Mouse (Mus musculus): ENCODE data around the gene Vsig8. TPM values are rescaled to one million over a fixed set of nuclear protein-coding genes. Genes with fewer than 3 reads are reported as not detected.

Gene Vsig8
- polyA plus RNA-seq, 1 experiment from 2014 or later = 0.39 TPM

DNA sequence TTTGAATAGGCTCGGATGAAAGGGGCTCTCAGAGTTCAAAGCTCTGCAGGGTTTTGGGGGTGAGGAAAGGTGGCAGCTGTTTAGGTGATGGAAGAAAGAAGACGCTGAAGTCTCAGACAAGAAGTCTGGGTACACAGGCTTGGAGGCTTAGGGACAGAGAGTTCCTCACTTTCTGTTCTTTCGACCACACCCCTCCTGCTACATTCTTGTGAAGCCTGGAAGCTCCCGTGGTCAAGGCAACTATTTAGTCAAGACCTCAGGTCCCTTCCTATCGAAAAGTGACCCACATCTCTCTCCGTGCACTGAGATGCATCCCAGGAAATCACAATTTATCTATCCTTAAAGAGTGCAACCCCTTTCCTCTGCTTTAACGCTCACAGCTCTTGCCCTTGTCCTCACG, 6.0 kb upstream of the Vsig8 start:
- Histone ChIP-seq H3K36me3 (ENCODE audit: insufficient read depth, low read length) (no peaks in the 10 kb centered on the region), H3K27ac (ENCODE audit: low read length) (peak overlapping the region; percentile 78), H3K4me1 (ENCODE audit: insufficient read depth, low read depth, low read length) (peaks cover 10% of the 10 kb centered on the region; the same call in 1 of the 2 replicates), H3K9ac (replicated peaks; ENCODE audit: low read depth) (peak overlapping the region; percentile 30), H3K9me3 (ENCODE audit: low read length) (no peaks in the 10 kb centered on the region), H3K27me3 (replicated peaks; ENCODE audit: insufficient read depth, low read length) (no peaks in the 10 kb centered on the region), H3K4me3 (ENCODE audit: low read depth, low read length) (peak overlapping the region; percentile 46), H3K4me2 (replicated peaks; ENCODE audit: low read depth, low read length) (peak overlapping the region; percentile 71)
- WGBS = 2% methylated on average over 8 of the region's 8 CpGs
- DNase-seq (ENCODE audit: low spot score) (peak; percentile 58), ATAC-seq (peak; percentile 55)
- TF ChIP-seq EP300 (IDR thresholded peaks at IDR 0.05) (peak; percentile 86), CTCF (IDR thresholded peaks at IDR 0.05) (no peak)

DNA sequence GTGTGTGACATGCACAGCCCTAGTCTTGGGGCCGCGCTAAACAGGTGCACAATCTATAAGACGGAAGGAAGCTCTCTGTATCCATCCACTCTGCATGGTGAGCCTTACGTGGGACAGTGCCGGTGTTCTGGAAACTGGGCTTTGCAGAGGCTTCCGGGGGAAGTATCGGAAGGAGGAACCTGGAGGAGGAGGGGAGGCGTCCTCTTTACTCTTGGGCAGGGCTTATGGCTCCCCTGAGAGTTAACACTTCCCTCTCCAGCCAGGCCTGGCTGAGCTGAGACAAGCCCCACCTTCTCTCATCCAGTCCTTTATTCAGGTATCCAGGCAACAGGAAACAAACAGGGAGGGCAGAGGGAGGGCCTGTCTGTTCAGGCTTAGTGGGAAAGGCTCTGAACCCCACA, 5.2 kb upstream of the Vsig8 start:
- peak overlapping the region; percentile 78 for H3K27ac ChIP-seq (ENCODE audit: low read length)
- peak; percentile 95 for DNase-seq (ENCODE audit: low spot score)

DNA sequence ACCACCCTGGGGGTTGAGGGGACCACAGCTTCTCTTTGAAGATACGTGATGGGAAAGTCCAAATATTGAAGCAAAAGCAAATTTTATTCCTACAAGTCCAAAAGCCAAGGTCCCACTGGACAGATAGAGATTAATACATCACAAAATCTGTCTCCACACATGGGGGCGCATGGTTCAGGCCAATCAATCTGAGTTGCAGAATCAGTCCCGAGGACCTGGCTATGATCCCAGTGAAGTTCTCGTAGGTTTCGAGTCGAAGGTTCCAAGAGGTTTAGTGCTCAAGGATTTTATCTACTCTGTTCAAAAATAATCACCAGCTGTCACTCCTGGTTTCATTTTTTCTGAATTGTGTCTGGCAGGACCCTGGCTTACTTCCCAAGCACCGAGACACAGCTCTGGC, 4.7 kb upstream of the Vsig8 start:
- Histone ChIP-seq H3K27ac (ENCODE audit: low read length) (peak overlapping the region; percentile 78), H3K9ac (replicated peaks; ENCODE audit: low read depth) (no peak overlapping the region), H3K27me3 (replicated peaks; ENCODE audit: insufficient read depth, low read length) (no peaks in the 10 kb centered on the region), H3K4me1 (ENCODE audit: insufficient read depth, low read depth, low read length) (peaks cover 10% of the 10 kb centered on the region; the same call in 1 of the 2 replicates), H3K9me3 (ENCODE audit: low read length) (no peaks in the 10 kb centered on the region), H3K4me2 (replicated peaks; ENCODE audit: low read depth, low read length) (peak overlapping the region; percentile 71), H3K36me3 (ENCODE audit: insufficient read depth, low read length) (no peaks in the 10 kb centered on the region), H3K4me3 (ENCODE audit: low read depth, low read length) (no peak overlapping the region; the same call in 1 of the 2 replicates)
- ATAC-seq (no peak), DNase-seq (ENCODE audit: low spot score) (no peak)
- 23% methylated on average over 7 of the region's 7 CpGs for WGBS
- no peak for TF ChIP-seq EP300 (IDR thresholded peaks at IDR 0.05)
- no peak for TF ChIP-seq CTCF (IDR thresholded peaks at IDR 0.05)

More for the DNA sequence above, 5.2 kb upstream of the Vsig8 start:
- Histone ChIP-seq H3K9me3 (ENCODE audit: low read length) (no peaks in the 10 kb centered on the region), H3K9ac (replicated peaks; ENCODE audit: low read depth) (peak overlapping the region; percentile 30; the same call in 1 of the 2 replicates), H3K27me3 (replicated peaks; ENCODE audit: insufficient read depth, low read length) (no peaks in the 10 kb centered on the region), H3K4me1 (ENCODE audit: insufficient read depth, low read depth, low read length) (peaks cover 10% of the 10 kb centered on the region; the same call in 1 of the 2 replicates), H3K4me2 (replicated peaks; ENCODE audit: low read depth, low read length) (peak overlapping the region; percentile 71), H3K4me3 (ENCODE audit: low read depth, low read length) (peak overlapping the region; percentile 46), H3K36me3 (ENCODE audit: insufficient read depth, low read length) (no peaks in the 10 kb centered on the region)
- no peak for TF ChIP-seq CTCF (IDR thresholded peaks at IDR 0.05)
- TF ChIP-seq EP300 (IDR thresholded peaks at IDR 0.05) = peak; percentile 32; the same call in 1 of the 2 replicates
- ATAC-seq = peak; percentile 93
- WGBS = 1% methylated on average over 8 of the region's 8 CpGs

DNA sequence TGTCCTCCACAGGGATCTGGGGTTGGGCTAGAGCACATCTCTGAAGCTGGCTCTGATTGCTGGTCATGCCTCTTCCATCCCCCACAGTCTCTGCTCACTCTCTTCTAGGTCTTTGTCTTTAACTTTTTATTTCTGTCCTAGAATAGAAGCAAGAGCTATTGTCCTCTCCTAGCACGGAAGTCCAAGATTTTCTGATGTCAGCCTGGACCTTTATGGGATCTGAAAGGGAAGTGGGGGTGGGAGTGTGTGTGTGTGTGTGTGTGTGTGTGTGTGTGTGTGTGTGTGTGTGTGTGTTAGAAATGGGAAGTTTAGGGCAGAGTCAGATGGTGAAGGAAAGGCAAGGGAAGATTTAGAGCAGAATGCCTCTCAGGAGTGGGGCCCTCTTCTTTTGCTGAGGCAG, 3.1 kb upstream of the Vsig8 start:
- Histone ChIP-seq H3K9me3 (ENCODE audit: low read length) (no peaks in the 10 kb centered on the region), H3K4me2 (replicated peaks; ENCODE audit: low read depth, low read length) (no peak overlapping the region), H3K36me3 (ENCODE audit: insufficient read depth, low read length) (no peaks in the 10 kb centered on the region), H3K27me3 (replicated peaks; ENCODE audit: insufficient read depth, low read length) (no peaks in the 10 kb centered on the region), H3K27ac (ENCODE audit: low read length) (no peak overlapping the region), H3K4me3 (ENCODE audit: low read depth, low read length) (no peak overlapping the region), H3K9ac (replicated peaks; ENCODE audit: low read depth) (no peak overlapping the region), H3K4me1 (ENCODE audit: insufficient read depth, low read depth, low read length) (peaks cover 10% of the 10 kb centered on the region; the same call in 1 of the 2 replicates)
- ATAC-seq = 0 out of 2 replicates have a peak, but pooled peaks have one; percentile 10
- peak; percentile 41 for DNase-seq (ENCODE audit: low spot score)
- TF ChIP-seq EP300 (IDR thresholded peaks at IDR 0.05) = peak; percentile 64
- no peak for TF ChIP-seq CTCF (IDR thresholded peaks at IDR 0.05)
- 52% methylated on average over 1 of the region's 1 CpGs for WGBS

DNA sequence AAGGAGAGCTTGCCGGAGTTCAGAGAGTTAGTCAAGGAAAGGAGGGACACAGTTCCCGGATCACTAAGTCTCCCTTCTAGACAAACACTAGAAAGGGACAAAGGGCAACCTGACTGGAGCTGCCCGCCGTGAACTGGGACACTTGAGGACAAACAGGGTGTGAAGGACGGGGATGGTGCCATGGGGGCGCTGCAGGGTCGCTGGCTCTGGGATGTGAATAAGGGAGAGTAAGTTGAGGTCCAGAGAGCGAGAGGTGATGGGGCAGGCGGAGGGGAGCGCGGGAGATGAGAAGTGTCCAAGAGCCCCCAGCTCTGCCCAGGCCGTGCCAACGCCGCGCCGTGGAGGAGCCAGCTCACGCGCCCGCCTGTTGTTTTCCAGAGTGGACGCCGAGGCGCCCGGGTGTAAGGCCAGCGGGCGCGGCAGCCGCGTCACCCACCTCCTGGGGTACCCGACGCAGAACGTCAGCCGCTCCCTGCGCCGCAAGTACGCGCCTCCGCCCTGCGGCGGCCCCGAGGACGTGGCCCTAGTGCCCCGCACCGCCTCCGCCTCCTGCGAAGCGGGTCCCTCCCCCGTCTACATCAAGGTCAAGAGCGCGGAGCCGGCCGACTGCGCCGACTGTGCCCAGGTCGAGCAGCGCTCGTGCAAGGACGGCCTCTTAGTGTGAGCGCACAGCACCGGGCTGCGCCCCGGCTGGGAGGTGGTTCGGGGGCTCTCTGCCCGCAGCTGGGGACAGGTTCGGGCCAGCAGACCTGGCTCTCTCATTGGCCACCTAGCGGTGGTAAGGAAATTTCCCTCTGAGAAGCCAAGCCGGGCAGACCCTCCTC, 7.1 kb downstream of the Vsig8 start:
- peak; percentile 84 for DNase-seq (ENCODE audit: low spot score)

DNA sequence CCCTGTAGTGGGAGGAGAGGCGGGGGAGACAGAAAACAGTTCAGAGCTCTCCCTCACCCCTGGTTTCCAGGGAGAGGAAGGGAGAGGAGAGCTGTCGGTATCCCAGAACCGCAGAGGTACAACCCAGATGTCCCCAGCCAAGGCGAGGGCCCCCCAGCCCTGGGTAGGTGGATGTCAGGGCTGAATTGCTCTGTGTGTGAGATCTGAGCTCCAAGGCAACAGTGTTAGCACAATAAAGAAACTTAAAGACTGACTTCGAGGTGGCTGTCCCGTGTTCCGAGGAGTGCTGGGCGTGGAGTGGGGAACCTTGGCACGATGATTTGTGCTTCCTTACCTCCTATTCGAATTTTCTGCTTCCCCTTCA, 7.7 kb downstream of the Vsig8 start:
- no peaks in the 10 kb centered on the region for H3K9me3 ChIP-seq (ENCODE audit: low read length)
- peak overlapping the region; percentile 58; the same call in 1 of the 2 replicates for H3K27ac ChIP-seq (ENCODE audit: low read length)
- no peaks in the 10 kb centered on the region; the same call in 1 of the 2 replicates for H3K27me3 ChIP-seq (replicated peaks; ENCODE audit: insufficient read depth, low read length)
- DNase-seq (ENCODE audit: low spot score) (no peak), ATAC-seq (no peak; the same call in 1 of the 2 replicates)
- H3K4me1 ChIP-seq (ENCODE audit: insufficient read depth, low read depth, low read length) = peaks cover 15% of the 10 kb centered on the region
- peak overlapping the region; percentile 30 for H3K9ac ChIP-seq (replicated peaks; ENCODE audit: low read depth)
- 3% methylated on average over 10 of the region's 10 CpGs for WGBS
- H3K4me2 ChIP-seq (replicated peaks; ENCODE audit: low read depth, low read length) = peak overlapping the region; percentile 87
- peak overlapping the region; percentile 51 for H3K4me3 ChIP-seq (ENCODE audit: low read depth, low read length)
- TF ChIP-seq CTCF (IDR thresholded peaks at IDR 0.05) = no peak
- no peak for TF ChIP-seq EP300 (IDR thresholded peaks at IDR 0.05)
- H3K36me3 ChIP-seq (ENCODE audit: insufficient read depth, low read length) = no peaks in the 10 kb centered on the region

More for the DNA sequence above, 7.1 kb downstream of the Vsig8 start:
- Histone ChIP-seq H3K4me1 (ENCODE audit: insufficient read depth, low read depth, low read length) (peaks cover 15% of the 10 kb centered on the region), H3K9ac (replicated peaks; ENCODE audit: low read depth) (peak overlapping the region; percentile 30), H3K4me2 (replicated peaks; ENCODE audit: low read depth, low read length) (peak overlapping the region; percentile 87), H3K36me3 (ENCODE audit: insufficient read depth, low read length) (no peaks in the 10 kb centered on the region), H3K27ac (ENCODE audit: low read length) (peak overlapping the region; percentile 58), H3K4me3 (ENCODE audit: low read depth, low read length) (peak overlapping the region; percentile 51), H3K9me3 (ENCODE audit: low read length) (no peaks in the 10 kb centered on the region), H3K27me3 (replicated peaks; ENCODE audit: insufficient read depth, low read length) (no peaks in the 10 kb centered on the region; the same call in 1 of the 2 replicates)
- TF ChIP-seq EP300 (IDR thresholded peaks at IDR 0.05) (no peak), CTCF (IDR thresholded peaks at IDR 0.05) (peak; percentile 78)
- under 1% methylated on average over 58 of the region's 66 CpGs for WGBS
- peak; percentile 92 for ATAC-seq
